Comparison of ENCODE assay signal across 10 mouse cellular contexts in the genomic region with DNA sequence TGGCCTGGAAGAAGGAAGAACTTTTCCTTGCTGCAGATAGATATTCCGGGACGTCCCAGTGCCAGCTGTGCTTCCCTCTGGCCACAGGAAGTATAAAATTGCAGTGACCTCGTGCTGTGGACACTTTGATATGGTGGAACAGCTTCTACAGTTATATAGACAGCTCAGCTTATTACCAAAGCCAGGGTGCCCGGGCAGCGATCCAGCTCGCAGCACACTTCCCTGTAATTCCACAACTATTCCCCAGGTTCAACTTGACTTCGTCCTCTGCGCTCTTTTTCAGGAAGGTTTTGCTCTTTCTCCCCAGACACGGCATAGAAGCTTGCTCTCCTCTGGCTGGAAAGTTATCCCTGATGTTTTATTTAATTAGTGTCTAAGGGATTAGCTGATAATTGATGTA. TPM values are rescaled to one million over a fixed set of nuclear protein-coding genes. Genes with fewer than 3 reads are reported as not detected.
"Had no signal": no experiment of that assay in that cellular context is flagged by ENCODE, and none has a peak within 500 bp of the region (broad histone marks: within the 10 kb centered on the region; RNA-seq: fewer than 3 reads in every experiment).

No protein-coding gene starts in this region.

- DNase-seq: left cerebral cortex, postnatal 4 days; lung, adult 18-20 months; right cerebral cortex, postnatal 14 days; thymus, postnatal 4 days had no signal

RNA-seq across cellular contexts. Expression of a gene that starts 0.3 kb away (rescaled TPM):
- total RNA-seq: layer of hippocampus, adult 8-10 months; layer of hippocampus, postnatal 14 days; left cerebral cortex, adult 18-20 months; left cerebral cortex, postnatal 10 days; left cerebral cortex, postnatal 4 days; liver, adult 2 months; midbrain, postnatal 0 days had no signal

RNA-seq across cellular contexts. Expression of a gene that starts 17.4 kb away (rescaled TPM):
- total RNA-seq: layer of hippocampus, adult 8-10 months; layer of hippocampus, postnatal 14 days; left cerebral cortex, adult 18-20 months; left cerebral cortex, postnatal 10 days; left cerebral cortex, postnatal 4 days; liver, adult 2 months; midbrain, postnatal 0 days had no signal
